In genomic region chr4:129928124-129928751, GRCm38 (mm10) we compare ENCODE assay signal across 8 mouse cellular contexts. TPM values are rescaled to one million over a fixed set of nuclear protein-coding genes. Genes with fewer than 3 reads are reported as not detected.
A peak's percentile ranks its signal among the peaks of the same experiment; 100 is the strongest.
DNase-seq lines count a peak whose midpoint lies in the region; ATAC-seq and TF ChIP-seq lines count a peak whose summit lies in the region.

No protein-coding gene starts in this region.

- no peaks in the 10 kb centered on the region for H3K4me1 ChIP-seq in hindbrain, postnatal 0 days (ENCODE audit: insufficient read depth, low read length)

- ATAC-seq in hindbrain, postnatal 0 days: peak; percentile 69; the same call in 1 of the 2 replicates
- peak; percentile 88 for ATAC-seq in megakaryocyte progenitor cell, adult 5-6 weeks (replicated peaks; ENCODE audit: poor library complexity)

- no peaks in the 10 kb centered on the region for H3K36me3 ChIP-seq in hindbrain, postnatal 0 days (ENCODE audit: insufficient read depth, low read length)

- no peaks in the 10 kb centered on the region for H3K27me3 ChIP-seq in hindbrain, postnatal 0 days (ENCODE audit: insufficient read depth, low read length)

- WGBS in hindbrain, postnatal 0 days: 5% methylated on average over 19 of the region's 19 CpGs

- no peak; the same call in 1 of the 2 replicates for TF ChIP-seq CTCF in gastrocnemius, adult 2 months (IDR thresholded peaks at IDR 0.05)
- TF ChIP-seq CTCF in hindbrain, postnatal 0 days (IDR thresholded peaks at IDR 0.05; ENCODE audit: low read depth): peak; percentile 85

- intact Hi-C loops in gastrocnemius, adult 2 months (cut with DNase I): loop anchor here (1.0 to 5.0 kb wide), 3 partner anchors 51 to 227 kb away; no protein-coding TSS in a partner anchor

- peak overlapping the region; percentile 40 for H3K4me2 ChIP-seq in hindbrain, postnatal 0 days (ENCODE audit: low read depth, low read length)

- H3K27ac ChIP-seq in gastrocnemius, adult 2 months: peak overlapping the region; percentile 76
- H3K27ac ChIP-seq in hindbrain, postnatal 0 days: no peak overlapping the region

- no peak overlapping the region for H3K9ac ChIP-seq in hindbrain, postnatal 0 days (replicated peaks; ENCODE audit: low read length)

- H3K9me3 ChIP-seq in hindbrain, postnatal 0 days (ENCODE audit: low read length): no peaks in the 10 kb centered on the region

- H3K4me3 ChIP-seq in gastrocnemius, adult 2 months: peak overlapping the region; percentile 66
- H3K4me3 ChIP-seq in hindbrain, postnatal 0 days (ENCODE audit: low read length): no peak overlapping the region

- DNase-seq in WW6 (ENCODE audit: low read depth, low spot score): peak; percentile 18
- peak; percentile 67 to 74 for DNase-seq in cerebellum, postnatal 36 days
- peak; percentile 91 for DNase-seq in gastrocnemius, adult 2 months
- DNase-seq in hindbrain, postnatal 0 days (ENCODE audit: low spot score): peak; percentile 69
- peak; percentile 33 to 81 for DNase-seq in left cerebral cortex, adult 8-10 months (ENCODE audit: low spot score in 2 of 2)
- DNase-seq in right cerebral cortex, postnatal 25 days: peak; percentile 67
- DNase-seq in urinary bladder, postnatal 4 days (ENCODE audit: low spot score in 2 of 2): peak; percentile 66 to 89

RNA-seq across cellular contexts. Expression of gene Spocd1, which starts 0.8 kb away (rescaled TPM):
- not detected for total RNA-seq in gastrocnemius, adult 2 months (2021)
- total RNA-seq in hindbrain, postnatal 0 days (2014; rRNA removed): 0.37 TPM in 1 of 2 replicates, not detected in the other
- 0.08 TPM in 2 replicates for polyA plus RNA-seq in hindbrain, postnatal 0 days (2015; fragmentation: Nextera tagmentation; extraction: Ambion mirVana)
- under 1 TPM; 0.26 to 0.94 (median 0.68) TPM for total RNA-seq in left cerebral cortex, adult 8-10 months (2022)
- total RNA-seq in megakaryocyte progenitor cell, adult 5-6 weeks (2015): 0.05 and 0.49 TPM in 2 replicates
- 0.04 and 0.81 TPM in 2 replicates for total RNA-seq in megakaryocyte progenitor cell, adult 5-6 weeks (2017)

RNA-seq across cellular contexts. Expression of gene Adgrb2, which starts 56.4 kb away (rescaled TPM):
- total RNA-seq in gastrocnemius, adult 2 months (2021): under 1 TPM; 0.48 to 0.59 TPM
- 306 and 313 TPM in 2 replicates for total RNA-seq in hindbrain, postnatal 0 days (2014; rRNA removed)
- polyA plus RNA-seq in hindbrain, postnatal 0 days (2015; fragmentation: Nextera tagmentation; extraction: Ambion mirVana): 14.3 and 15.9 TPM in 2 replicates
- 100 to 1,000 TPM; 349 to 362 (median 356) TPM for total RNA-seq in left cerebral cortex, adult 8-10 months (2022)
- not detected in 2 replicates for total RNA-seq in megakaryocyte progenitor cell, adult 5-6 weeks (2015)
- 0.41 TPM in 1 of 2 replicates, not detected in the other for total RNA-seq in megakaryocyte progenitor cell, adult 5-6 weeks (2017)

Comparison
In these comparisons a context has a peak if more than half of its experiments do, and no peak if none do; other contexts are left out.
1. DNase-seq: peak in every context shown above with its lines; median percentile 91 in gastrocnemius, adult 2 months; 78 in urinary bladder, postnatal 4 days; 70 in cerebellum, postnatal 36 days; 69 in hindbrain, postnatal 0 days; 67 in right cerebral cortex, postnatal 25 days; 57 in left cerebral cortex, adult 8-10 months; 18 in WW6.
2. RNA of gene Adgrb2, which starts 56.4 kb away (total RNA-seq): 349 to 362 TPM in left cerebral cortex, adult 8-10 months and 306 to 313 TPM in hindbrain, postnatal 0 days; 0.48 to 0.59 TPM in gastrocnemius, adult 2 months and 0.41 TPM in megakaryocyte progenitor cell, adult 5-6 weeks; every median in the first group is over 100 times any median in the second.